Mouse (Mus musculus): ENCODE data around the gene Nudt15. TPM values are rescaled to one million over a fixed set of nuclear protein-coding genes. Genes with fewer than 3 reads are reported as not detected.

Gene Nudt15
- total RNA-seq, 4 experiments from 2014 or later = 6.6 to 8.7 (median 8.1) TPM

DNA sequence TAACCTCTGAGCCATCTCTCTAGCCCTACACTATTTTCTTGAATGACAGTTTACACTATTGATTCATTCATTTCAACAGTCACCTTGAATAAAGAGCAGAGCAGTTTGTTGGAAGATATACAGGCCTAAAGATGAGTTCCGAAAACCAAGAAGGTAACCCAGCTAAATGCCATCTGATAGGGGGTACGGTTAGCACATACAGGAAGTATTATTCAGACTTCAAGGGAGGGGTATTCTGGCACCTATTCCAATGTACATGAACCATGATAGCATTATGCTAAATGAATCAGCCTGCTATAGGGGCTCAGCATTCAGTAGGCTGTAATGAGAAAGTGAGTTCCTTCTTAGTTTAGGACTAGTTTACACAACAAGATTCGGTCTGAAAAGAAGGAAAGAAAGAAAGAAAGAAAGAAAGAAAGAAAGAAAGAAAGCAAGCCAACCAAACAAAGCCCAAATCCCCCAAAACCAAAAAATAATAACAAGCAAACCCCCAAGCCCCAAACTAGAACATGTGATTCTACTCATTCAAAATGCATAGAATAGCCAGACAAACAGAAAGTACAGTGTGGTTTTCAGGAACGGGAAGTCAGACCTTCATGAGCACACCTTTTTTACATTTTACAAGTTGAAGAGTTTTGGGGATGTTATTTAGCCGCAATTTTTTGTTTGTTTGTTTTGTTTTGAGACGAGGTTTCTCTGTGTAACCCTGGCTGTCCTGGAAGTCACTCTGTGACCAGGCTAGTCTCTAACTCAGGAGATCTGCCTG, 39.2 kb downstream of the Nudt15 start:
- no peak for DNase-seq (ENCODE audit: low spot score in 2 of 2)

DNA sequence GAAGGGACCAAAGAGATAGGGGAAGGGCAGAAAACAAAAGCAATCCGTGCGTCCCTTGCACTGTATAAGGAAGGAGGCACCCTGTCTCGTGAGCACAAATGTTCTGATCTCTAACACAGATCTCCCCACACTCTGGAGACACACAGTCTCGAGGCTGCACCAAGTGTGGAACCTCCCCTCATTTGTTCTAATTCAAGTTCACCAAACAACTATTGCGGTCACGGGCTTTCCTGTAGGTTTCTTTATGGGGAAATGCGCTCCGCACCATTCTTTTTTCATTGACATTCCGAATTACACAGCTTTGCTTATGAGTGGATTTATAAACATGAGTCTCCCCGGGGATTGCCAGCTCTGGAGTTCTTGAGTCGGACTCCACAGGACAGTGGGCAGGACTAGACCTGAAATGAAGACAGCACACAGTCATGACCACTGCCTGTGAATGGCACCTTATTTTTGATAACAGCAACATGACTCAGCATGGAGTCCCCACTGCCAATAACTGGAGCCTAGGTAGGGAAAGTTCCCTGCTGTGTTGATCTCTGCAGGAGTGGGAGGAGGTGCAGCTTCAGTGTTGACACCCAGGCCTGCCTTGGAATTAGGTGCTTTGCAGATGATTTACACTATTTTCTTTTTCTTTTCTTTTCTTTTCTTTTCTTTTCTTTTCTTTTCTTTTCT, 40.2 kb downstream of the Nudt15 start:
- DNase-seq (ENCODE audit: low spot score in 2 of 2) = no peak

DNA sequence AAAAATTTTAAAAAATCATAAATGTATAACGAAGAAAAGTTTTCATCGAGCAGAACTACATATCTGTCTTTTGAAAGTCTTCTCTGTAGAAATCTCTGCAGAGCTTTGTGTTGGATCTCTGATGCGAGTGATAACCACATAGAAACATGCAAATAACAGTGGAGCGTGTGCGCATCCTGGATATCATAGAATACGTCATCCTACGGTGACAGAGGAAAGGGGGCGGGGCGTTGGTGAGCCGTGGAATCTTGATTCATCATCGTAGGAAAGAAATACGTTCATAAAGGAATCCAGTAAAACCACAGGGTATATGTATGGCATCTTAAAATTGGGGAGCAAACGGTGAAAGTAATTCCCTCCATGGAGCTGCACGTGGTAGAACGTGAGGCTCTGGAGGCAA, 40.8 kb downstream of the Nudt15 start:
- DNase-seq (ENCODE audit: low spot score in 2 of 2) = no peak

DNA sequence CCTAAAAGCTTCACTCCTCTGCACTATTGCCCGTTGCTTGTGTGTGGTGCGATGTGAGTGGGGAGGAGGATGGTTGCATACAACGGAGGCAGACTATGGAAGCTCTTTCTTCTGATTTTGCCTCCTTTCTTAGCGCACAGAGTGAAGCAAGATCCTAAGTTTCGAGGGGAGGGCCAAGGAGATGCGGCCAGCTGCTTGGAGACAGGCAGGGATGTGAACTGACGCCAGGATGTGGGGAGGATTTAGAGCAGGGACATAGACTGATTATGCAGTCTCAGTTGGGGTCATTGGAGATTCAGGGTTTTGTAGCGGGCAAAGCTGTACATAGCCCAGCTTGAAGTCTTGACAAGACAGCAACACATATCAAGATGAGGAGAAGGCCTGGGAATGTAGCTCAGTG, 41.8 kb downstream of the Nudt15 start:
- DNase-seq (ENCODE audit: low spot score in 2 of 2) = no peak

DNA sequence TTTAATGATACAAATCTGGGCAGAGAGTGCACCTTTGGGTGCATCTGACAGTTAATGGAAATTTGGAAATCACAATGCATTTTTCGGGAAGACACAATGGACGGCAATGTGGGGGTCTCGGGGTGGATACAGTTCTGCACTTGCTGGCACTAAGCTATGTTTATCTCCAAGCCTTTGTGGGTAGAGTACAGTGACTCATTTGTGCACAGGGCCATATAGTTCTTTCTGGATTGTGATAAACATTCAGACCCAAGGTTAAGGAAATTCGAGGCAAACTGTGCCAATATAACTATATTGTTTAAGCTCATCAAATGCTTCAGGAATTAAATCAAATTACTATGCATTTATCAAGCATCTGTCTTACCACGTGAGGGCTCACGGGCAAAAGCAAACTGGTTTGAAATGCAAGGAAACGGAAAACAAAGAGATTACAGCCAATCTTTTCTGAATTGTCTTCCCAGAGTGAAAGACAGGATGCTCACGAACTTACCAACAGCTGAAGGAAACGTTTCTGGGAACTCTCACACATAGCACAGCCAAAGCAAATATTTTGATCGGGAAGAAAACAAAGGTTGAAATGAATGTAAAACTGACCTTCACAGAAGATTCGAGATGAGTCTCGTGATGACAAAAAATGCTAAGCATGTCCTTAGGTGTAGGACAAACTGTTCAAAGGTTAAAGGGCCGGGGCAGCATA, 44.7 kb downstream of the Nudt15 start:
- no peak for DNase-seq (ENCODE audit: low spot score in 2 of 2)

DNA sequence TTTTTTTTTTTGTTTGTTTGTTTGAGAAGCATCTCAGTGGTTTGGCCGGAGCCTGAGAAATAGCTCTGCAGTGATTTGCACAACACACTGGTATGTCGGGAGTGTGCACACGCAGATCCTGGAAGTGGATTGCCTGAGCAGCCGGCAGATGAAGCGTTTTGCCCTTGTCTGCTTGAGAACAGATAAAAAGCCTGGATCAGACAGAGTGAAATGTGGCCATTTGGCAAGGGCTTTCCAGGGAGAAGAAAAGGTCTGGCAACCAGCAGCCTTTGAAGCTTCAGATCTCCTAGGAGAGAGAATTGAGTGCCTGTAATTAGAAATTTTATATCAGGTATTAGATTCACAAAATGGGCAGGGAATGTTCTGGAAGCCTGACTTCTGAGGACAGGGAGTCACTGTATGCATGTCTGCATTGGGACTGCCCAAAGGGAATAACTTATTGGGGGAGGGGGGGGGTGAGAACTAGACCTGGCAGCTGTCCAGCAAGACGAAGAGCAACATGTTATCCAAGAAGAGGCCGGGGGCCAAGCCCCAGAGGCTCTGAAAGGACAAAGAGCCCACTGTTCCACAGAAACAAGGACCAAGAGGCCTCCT, 45.4 kb downstream of the Nudt15 start:
- no peak for DNase-seq (ENCODE audit: low spot score in 2 of 2)

DNA sequence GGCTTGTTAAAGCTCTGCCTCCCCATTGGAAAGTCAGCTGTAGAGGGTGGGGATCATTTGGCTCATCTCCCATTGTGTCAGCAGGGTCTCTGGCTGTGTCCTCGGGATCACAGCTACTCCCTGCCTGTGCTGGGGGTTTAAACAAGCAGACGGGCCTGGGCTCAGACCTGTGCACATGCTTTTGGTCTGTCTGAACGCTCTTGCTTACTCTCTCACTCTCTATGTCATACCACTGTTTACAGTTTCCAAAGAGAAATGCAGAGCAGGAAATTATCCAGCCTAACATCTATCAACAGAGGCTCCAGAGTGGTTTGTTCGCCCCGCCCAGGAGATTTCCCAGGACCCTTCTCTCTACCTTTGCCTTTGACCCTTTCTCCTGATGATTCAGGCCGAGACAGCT, 46.3 kb downstream of the Nudt15 start:
- no peak for DNase-seq (ENCODE audit: low spot score in 2 of 2)

DNA sequence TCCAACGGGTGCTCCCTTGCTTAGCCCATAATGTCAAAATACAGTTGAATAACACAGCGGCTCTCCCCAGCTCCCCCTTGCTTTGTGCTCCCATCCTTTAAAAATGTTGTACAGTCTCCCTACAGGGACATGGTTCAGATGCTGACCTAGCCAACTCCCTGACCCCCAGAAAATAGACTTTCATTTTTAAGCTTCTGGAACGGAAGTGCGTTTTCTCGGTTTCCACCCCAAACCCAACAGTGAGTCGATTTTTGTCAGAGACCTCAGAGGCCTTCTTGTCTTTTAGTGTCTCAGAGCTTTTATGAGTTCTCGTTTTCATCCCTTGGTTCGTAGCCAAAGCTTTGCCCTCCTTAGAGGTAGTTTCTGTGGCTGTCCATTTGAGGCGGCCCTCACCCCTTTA, 46.8 kb downstream of the Nudt15 start:
- DNase-seq (ENCODE audit: low spot score in 2 of 2) = no peak

DNA sequence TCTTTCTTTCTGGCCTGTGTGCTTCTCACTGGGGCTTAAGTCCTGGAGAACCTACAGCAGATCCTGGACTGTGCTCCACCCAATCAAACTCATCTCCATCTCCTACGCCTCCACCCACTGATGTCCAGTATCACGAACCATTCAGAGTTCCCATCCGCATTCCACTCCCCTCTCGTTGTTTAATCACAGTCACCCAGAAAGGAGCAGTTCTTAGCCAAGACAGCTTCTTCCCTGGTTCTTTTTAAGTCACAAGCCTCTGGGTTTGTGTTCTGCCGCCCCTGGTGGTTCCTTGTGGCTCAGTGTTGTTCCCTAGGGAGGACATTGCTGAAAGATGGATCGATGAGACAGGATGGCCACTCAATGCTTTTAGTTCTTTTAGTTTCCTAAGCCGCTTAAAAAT, 52.3 kb downstream of the Nudt15 start:
- DNase-seq (ENCODE audit: low spot score in 2 of 2) = no peak

DNA sequence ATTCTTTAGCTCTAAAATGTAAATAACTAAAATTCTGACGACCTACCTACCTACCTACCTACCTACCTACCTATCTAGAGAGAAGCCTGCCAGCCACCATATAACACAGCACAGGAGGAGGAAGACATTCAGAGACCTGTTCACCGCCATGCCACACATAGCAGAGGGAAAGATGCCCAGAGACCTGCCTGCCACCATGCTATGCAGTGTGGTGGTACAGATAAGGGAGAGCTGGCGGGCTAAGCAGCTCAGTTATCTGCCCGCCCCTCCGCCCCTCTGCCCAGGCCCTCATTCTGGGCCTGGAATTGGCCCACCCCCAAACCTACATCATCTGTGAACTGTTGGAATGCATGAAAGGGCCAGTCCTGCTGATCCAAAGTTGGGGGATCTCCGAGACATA, 53.9 kb downstream of the Nudt15 start:
- no peak for DNase-seq (ENCODE audit: low spot score in 2 of 2)

DNA sequence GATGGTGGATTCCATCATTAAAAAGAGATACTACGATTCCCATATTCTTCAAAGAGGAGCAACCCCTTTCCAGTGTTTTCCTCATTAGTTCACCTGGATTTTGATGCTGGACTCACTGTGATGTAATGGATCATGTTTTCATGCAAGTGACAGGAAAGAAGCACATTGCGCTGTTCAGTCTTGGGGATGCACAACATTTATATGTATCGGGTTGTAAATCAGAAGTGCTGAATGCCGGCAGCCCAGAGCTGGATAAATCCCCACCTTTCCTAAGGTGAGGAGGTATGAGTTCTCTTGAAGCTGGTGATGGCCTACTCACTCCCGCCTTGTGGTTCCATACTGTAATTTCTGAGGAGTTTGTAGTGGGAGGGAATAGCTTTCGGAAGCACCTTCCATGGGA, 54.7 kb downstream of the Nudt15 start:
- no peak for DNase-seq (ENCODE audit: low spot score in 2 of 2)

DNA sequence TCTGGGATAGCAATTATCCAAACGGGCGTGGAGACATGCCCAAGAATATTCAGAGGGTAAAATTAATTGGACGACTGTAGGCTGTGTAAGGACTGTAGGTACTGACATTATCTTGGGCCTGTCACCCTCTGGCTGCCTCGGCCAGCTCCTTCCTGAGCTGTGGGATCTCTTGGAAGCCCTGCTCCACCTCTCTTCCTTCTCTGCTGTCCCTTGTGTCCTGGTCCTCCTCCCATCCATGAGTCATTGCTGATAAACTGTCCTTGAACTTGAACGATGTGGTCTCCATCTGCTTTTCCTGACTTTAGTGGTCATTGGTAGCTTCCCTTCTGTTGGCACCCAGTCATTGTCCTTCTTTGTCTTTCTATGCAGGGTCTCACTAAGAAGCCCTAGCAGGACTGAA, 61.4 kb downstream of the Nudt15 start:
- DNase-seq (ENCODE audit: low spot score in 2 of 2) = no peak

DNA sequence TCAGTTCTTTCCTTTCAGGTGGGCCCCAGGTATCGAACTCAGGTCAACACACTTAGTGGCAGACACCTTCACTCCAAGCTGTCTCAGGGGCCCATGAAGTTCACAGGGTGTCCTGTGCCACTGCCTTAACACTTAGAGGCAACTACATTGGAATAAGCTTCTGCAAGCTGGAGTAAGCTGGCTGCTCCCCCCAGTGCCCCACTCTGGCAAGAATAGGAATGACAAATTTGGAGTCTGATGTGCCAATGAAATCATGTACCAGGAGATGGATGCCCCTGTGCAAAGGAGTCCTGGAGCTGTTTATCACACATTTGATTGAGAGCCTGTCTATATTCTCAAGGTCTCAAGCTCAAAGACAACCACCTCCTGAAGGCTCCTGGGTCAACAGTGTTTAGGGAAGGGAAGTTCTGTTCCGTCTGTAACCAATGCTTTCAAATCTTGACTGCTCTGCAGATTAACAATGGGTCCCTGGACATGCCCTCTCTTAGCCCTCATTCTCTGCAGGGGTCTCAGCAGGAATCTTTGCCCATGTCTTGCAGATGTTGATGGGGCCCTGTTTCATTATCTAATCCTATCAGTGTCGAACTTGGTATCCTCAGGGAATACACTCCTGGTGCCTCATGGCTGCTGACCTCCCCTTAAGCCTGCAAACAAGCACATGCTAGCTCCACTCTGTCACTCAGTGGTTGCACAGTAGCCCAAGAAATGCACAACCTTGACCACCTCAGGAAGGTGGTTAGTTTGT, 63.5 kb downstream of the Nudt15 start:
- no peak for DNase-seq (ENCODE audit: low spot score in 2 of 2)

DNA sequence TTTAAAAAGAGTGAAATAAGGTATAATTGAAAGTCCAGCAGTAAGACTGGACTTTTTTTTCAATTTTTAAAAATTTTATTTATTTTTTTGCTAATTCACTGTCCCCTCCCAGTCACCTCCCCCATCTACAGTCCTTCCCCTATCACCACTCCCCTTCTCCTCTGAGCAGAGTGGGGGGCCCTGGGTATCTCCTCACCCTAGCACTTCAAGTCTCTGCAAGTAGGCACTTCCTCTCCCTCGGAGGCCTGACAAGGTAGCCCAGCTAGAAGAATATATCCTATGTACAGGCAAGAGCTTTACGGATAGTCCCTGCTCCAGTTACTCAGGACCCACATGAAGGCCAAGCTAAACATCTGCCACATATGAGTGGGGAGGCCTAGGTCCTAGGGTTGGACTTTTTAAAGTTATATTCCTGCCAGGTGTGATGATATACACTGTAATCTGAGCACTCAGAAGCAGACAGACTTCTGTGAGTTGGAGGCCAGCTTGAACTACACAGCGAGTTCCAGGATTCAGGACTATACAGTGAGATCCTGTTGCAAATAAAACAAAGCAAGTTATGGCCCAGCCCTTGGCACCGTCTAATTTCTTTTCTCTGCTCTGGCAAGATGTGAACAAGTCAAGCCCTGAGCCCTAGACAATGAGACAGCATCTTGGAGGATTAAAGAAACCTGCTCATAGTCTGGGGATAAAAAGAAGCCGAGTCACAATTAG, 64.4 kb downstream of the Nudt15 start:
- DNase-seq (ENCODE audit: low spot score in 2 of 2) = no peak

DNA sequence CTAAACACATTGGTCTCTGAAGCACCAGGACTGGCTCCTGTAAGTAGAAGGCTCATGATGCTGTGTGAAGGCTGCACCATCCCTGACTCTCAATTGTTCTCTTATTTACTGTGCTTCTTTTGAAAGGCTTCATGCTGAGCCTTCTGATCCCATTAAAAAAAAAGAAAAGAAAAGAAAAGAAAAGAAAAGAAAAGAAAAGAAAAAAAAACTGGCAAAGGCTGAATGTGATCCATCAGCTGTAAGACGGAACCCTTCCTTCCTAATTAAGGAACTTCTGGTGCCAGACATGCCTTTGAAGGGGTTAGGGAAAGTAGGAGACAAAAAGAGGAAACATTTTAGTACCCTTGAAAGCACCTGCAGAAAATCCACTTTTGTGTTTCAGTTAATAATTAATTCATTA, 68.3 kb downstream of the Nudt15 start:
- no peak for DNase-seq (ENCODE audit: low spot score in 2 of 2)

DNA sequence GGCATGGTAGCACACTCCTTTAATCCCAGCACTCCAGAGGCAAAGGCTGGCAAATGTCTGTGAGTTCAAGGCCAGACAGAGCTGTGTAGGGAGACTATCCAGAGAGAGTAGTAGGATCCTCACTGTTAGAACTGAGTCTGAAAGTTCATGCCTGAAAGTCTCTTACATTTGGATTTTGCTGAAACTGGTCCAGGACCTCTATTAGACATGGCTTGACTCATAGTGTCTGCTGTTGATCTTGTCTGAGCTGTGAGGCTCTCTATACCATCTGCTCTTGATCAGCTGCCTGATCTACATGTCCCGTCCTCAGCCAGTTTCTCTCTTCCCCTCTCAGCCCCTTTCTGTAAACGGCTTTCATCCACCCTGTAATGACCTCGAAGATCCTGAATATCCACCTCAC, 69.7 kb downstream of the Nudt15 start:
- no peak for DNase-seq (ENCODE audit: low spot score in 2 of 2)

DNA sequence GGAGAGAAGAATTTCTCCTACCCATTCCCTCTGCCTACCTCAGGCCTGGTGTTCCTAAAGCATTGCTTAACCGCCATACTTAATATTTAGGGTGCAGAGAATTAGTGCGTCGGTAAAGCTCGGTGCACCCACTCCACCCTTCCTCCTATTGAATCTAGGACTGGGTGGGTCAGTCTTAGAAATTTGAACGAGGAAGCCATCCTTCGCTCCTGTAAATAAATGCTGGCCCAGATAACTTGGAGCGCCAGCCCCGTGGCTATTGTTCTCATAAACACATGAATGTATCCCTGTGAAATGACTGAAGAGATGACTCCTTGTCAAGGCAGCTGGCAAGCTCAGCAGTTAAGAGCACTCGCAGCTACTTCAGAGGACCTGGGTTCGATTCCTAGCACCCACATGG, 71.0 kb downstream of the Nudt15 start:
- DNase-seq (ENCODE audit: low spot score in 2 of 2) = no peak

DNA sequence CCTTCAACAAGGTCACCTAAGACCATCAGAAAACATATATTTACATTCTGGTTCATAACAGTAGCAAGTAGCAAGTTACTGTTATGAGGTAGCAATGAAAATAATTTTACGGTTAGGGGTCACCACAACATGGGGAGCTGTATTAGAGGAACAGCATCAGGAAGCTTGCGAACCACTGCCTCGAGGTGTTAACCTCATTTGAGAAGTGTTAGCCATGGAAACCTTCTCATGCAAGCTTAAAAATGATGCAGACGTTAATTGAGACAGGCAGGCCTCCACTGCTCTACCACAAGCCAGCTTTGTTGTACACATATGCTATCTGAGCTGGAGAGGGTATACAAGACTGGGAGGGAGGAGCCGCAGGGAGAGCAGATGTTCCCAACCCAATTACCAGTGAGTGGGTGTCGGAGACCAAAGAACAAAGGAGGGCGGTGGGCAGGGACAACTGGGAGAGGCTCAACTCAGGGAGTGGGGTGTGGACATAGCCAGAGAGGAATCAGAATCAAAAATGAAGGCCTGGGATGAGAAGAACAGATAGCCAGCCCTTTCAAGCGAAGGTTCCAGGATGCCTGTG, 71.6 kb downstream of the Nudt15 start:
- no peak for DNase-seq (ENCODE audit: low spot score in 2 of 2)

DNA sequence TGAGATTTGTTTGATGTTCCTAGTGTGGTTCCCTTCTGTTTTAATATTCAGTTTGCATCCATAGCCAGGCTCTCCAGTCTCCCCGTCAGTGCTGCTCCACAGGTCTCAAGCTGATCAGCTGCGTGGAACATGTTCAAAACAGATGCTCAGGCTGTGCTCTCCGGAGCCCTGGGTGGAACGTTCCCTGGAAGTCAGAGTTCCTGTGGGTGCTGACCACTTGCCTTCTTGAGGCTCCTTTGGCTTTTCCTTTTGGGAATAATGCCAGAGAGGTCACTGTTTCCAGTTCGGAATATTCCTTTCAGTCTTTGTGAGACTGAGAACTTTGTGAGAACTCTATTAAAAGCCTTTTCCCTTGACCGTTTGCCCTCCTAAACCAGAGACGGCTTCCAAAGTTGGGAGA, 72.5 kb downstream of the Nudt15 start:
- peak; percentile 18 to 26 for DNase-seq (ENCODE audit: low spot score in 2 of 2)

DNA sequence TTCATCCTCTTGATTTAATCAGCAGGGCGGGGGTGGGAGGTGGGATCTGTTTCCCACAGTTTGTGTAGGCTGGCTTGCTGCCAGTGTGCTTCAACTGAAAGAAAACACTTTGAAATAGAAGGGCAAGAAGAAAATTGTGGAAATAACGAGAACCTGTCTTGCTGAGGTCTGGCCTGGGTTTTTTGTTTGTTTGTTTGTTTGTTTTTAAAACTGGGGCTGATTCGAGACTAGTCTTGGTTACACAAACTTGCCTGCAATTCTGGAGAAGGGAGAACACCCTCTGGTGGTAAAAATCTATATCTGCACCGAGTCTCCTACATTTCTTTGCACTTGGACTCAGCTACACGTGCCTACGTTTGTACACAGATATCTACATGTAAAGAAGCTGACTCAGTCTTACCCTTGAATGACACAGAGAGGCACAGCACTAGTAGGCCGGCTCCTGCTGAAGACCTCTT, 73.4 kb downstream of the Nudt15 start:
- no peak for DNase-seq (ENCODE audit: low spot score in 2 of 2)

Measured in gastrocnemius, adult 8-10 months (tissue).